29 mouse cellular contexts compared by ENCODE assay signal in genomic region chr9:47477889-47478288, GRCm38 (mm10).
"Had no signal": no experiment of that assay in that cellular context is flagged by ENCODE, and none has a peak within 500 bp of the region (broad histone marks: within the 10 kb centered on the region; RNA-seq: fewer than 3 reads in every experiment).

No protein-coding gene starts in this region.

- H3K27ac ChIP-seq: heart, embryonic 13.5 days; heart, embryonic 15.5 days; hindbrain, embryonic 10.5 days; hindbrain, embryonic 12.5 days; hindbrain, embryonic 13.5 days; hindbrain, embryonic 14.5 days; hindbrain, embryonic 15.5 days; hindbrain, postnatal 0 days; intestine, embryonic 15.5 days; kidney, embryonic 15.5 days; kidney, postnatal 0 days; layer of hippocampus, adult 2 months; left cerebral cortex, adult 2 months had no signal

- H3K36me3 ChIP-seq: heart, embryonic 12.5 days; heart, embryonic 13.5 days; heart, embryonic 15.5 days; hindbrain, embryonic 10.5 days; hindbrain, embryonic 12.5 days; hindbrain, embryonic 13.5 days; hindbrain, embryonic 15.5 days; intestine, embryonic 15.5 days; kidney, embryonic 15.5 days had no signal

- DNase-seq: heart, postnatal 14 days; heart, postnatal 36 days; heart, postnatal 4 days; kidney, adult 11 months; kidney, adult 18-20 months; kidney, adult 2 months; kidney, adult 8-10 months; kidney, adult 9 months; kidney, postnatal 10 days; kidney, postnatal 14 days; kidney, postnatal 25 days; kidney, postnatal 36 days; kidney, postnatal 4 days; layer of hippocampus, adult 9-11 months; layer of hippocampus, postnatal 36 days had no signal

- H3K9me3 ChIP-seq: heart, embryonic 12.5 days; heart, embryonic 13.5 days; heart, embryonic 15.5 days; hindbrain, embryonic 10.5 days; hindbrain, embryonic 12.5 days; hindbrain, embryonic 13.5 days; hindbrain, embryonic 15.5 days; intestine, embryonic 15.5 days; kidney, embryonic 15.5 days had no signal

- H3K27me3 ChIP-seq: heart, embryonic 15.5 days; hindbrain, embryonic 12.5 days; hindbrain, embryonic 15.5 days; intestine, embryonic 15.5 days; kidney, embryonic 15.5 days had no signal

- H3K9ac ChIP-seq: heart, embryonic 12.5 days; heart, embryonic 13.5 days; heart, embryonic 15.5 days; hindbrain, embryonic 12.5 days; hindbrain, embryonic 13.5 days; hindbrain, embryonic 14.5 days; hindbrain, embryonic 15.5 days; intestine, embryonic 15.5 days; kidney, embryonic 15.5 days had no signal

- H3K4me3 ChIP-seq: heart, embryonic 12.5 days; heart, embryonic 13.5 days; heart, embryonic 15.5 days; hindbrain, embryonic 10.5 days; hindbrain, embryonic 12.5 days; hindbrain, embryonic 13.5 days; hindbrain, embryonic 15.5 days; intestine, embryonic 15.5 days; kidney, embryonic 15.5 days; layer of hippocampus, adult 2 months; left cerebral cortex, adult 2 months had no signal

- H3K4me1 ChIP-seq: heart, embryonic 12.5 days; heart, embryonic 13.5 days; heart, embryonic 15.5 days; hindbrain, embryonic 10.5 days; hindbrain, embryonic 12.5 days; hindbrain, embryonic 13.5 days; hindbrain, embryonic 15.5 days; intestine, embryonic 15.5 days; kidney, embryonic 15.5 days had no signal
